Mouse (Mus musculus): ENCODE measurements around the gene Sox2. TPM values are rescaled to one million over a fixed set of nuclear protein-coding genes. Genes with fewer than 3 reads are reported as not detected.

Sox2 gene
- polyA plus RNA-seq, 1 experiment from 2014 or later: 4.1 TPM

GRCm38 (mm10) chr3:34656153-34656552 is 5.9 kb downstream of the Sox2 start:
- WGBS: 6% methylated on average over 3 of the region's 3 CpGs
- H3K9ac ChIP-seq: no peak overlapping the region
- no peak overlapping the region for H3K4me2 ChIP-seq
- ATAC-seq (ENCODE audit: borderline replicate concordance, extremely low read depth, low FRiP score, low TSS enrichment): no peak
- peaks cover 93% of the 10 kb centered on the region for H3K27me3 ChIP-seq
- no peak overlapping the region for H3K27ac ChIP-seq
- no peaks in the 10 kb centered on the region for H3K9me3 ChIP-seq
- no peaks in the 10 kb centered on the region for H3K36me3 ChIP-seq
- H3K4me3 ChIP-seq: no peak overlapping the region
- H3K4me1 ChIP-seq: peaks cover 1% of the 10 kb centered on the region; the same call in 1 of the 2 replicates

GRCm38 (mm10) chr3:34656813-34657700 is 6.9 kb downstream of the Sox2 start:
- Histone ChIP-seq H3K4me1 (no peaks in the 10 kb centered on the region), H3K9ac (no peak overlapping the region), H3K27ac (no peak overlapping the region), H3K4me2 (no peak overlapping the region), H3K36me3 (no peaks in the 10 kb centered on the region), H3K4me3 (no peak overlapping the region), H3K9me3 (no peaks in the 10 kb centered on the region), H3K27me3 (peaks cover 98% of the 10 kb centered on the region)
- WGBS: 8% methylated on average over 23 of the region's 23 CpGs
- no peak for ATAC-seq (ENCODE audit: borderline replicate concordance, extremely low read depth, low FRiP score, low TSS enrichment)

- H3K9me3 ChIP-seq: no peaks in the 10 kb centered on the region
- no peak overlapping the region for H3K4me2 ChIP-seq
- no peaks in the 10 kb centered on the region for H3K36me3 ChIP-seq
- H3K4me1 ChIP-seq: no peaks in the 10 kb centered on the region
- peaks cover 100% of the 10 kb centered on the region for H3K27me3 ChIP-seq
- 36% methylated on average over 2 of the region's 2 CpGs for WGBS
- no peak overlapping the region for H3K9ac ChIP-seq
- no peak overlapping the region for H3K27ac ChIP-seq
- no peak overlapping the region for H3K4me3 ChIP-seq
- no peak for ATAC-seq (ENCODE audit: borderline replicate concordance, extremely low read depth, low FRiP score, low TSS enrichment)
Measured at GRCm38 (mm10) chr3:34657701-34658090, 7.5 kb downstream of the Sox2 start.

- H3K36me3 ChIP-seq: no peaks in the 10 kb centered on the region
- ATAC-seq (ENCODE audit: borderline replicate concordance, extremely low read depth, low FRiP score, low TSS enrichment): no peak
- peaks cover 100% of the 10 kb centered on the region for H3K27me3 ChIP-seq
- H3K9ac ChIP-seq: no peak overlapping the region
- no peaks in the 10 kb centered on the region for H3K4me1 ChIP-seq
- no peak overlapping the region for H3K27ac ChIP-seq
- WGBS: 52% methylated on average over 7 of the region's 7 CpGs
- no peaks in the 10 kb centered on the region for H3K9me3 ChIP-seq
- no peak overlapping the region for H3K4me2 ChIP-seq
- H3K4me3 ChIP-seq: no peak overlapping the region
Measured at GRCm38 (mm10) chr3:34658241-34658965, 8.2 kb downstream of the Sox2 start.

- no peak for ATAC-seq (ENCODE audit: borderline replicate concordance, extremely low read depth, low FRiP score, low TSS enrichment)
- Histone ChIP-seq H3K36me3 (no peaks in the 10 kb centered on the region), H3K4me3 (no peak overlapping the region), H3K4me1 (peaks cover 5% of the 10 kb centered on the region), H3K9ac (no peak overlapping the region), H3K27me3 (peaks cover 100% of the 10 kb centered on the region), H3K4me2 (no peak overlapping the region), H3K27ac (no peak overlapping the region), H3K9me3 (no peaks in the 10 kb centered on the region)
- WGBS: 46% methylated on average over 8 of the region's 8 CpGs
Measured at GRCm38 (mm10) chr3:34658966-34659535, 8.8 kb downstream of the Sox2 start.

- Histone ChIP-seq H3K4me2 (no peak overlapping the region), H3K36me3 (no peaks in the 10 kb centered on the region), H3K4me3 (no peak overlapping the region), H3K9ac (no peak overlapping the region), H3K4me1 (peaks cover 13% of the 10 kb centered on the region), H3K9me3 (no peaks in the 10 kb centered on the region), H3K27ac (no peak overlapping the region), H3K27me3 (peaks cover 100% of the 10 kb centered on the region)
- ATAC-seq (ENCODE audit: borderline replicate concordance, extremely low read depth, low FRiP score, low TSS enrichment): no peak
- WGBS: 6% methylated on average over 6 of the region's 6 CpGs
Measured at GRCm38 (mm10) chr3:34659861-34660260, 9.7 kb downstream of the Sox2 start.

GRCm38 (mm10) chr3:34660542-34661290 is 10.5 kb downstream of the Sox2 start:
- H3K9ac ChIP-seq: no peak overlapping the region
- no peaks in the 10 kb centered on the region for H3K9me3 ChIP-seq
- H3K27ac ChIP-seq: no peak overlapping the region
- no peaks in the 10 kb centered on the region for H3K36me3 ChIP-seq
- 7% methylated on average over 14 of the region's 14 CpGs for WGBS
- H3K27me3 ChIP-seq: peaks cover 100% of the 10 kb centered on the region
- no peak for ATAC-seq (ENCODE audit: borderline replicate concordance, extremely low read depth, low FRiP score, low TSS enrichment)
- no peak overlapping the region for H3K4me3 ChIP-seq
- H3K4me1 ChIP-seq: peaks cover 17% of the 10 kb centered on the region
- H3K4me2 ChIP-seq: no peak overlapping the region

- 5% methylated on average over 31 of the region's 32 CpGs for WGBS
- no peak overlapping the region for H3K4me3 ChIP-seq
- no peak overlapping the region for H3K27ac ChIP-seq
- H3K9ac ChIP-seq: no peak overlapping the region
- ATAC-seq (ENCODE audit: borderline replicate concordance, extremely low read depth, low FRiP score, low TSS enrichment): no peak
- H3K9me3 ChIP-seq: no peaks in the 10 kb centered on the region
- H3K4me2 ChIP-seq: no peak overlapping the region
- H3K27me3 ChIP-seq: peaks cover 100% of the 10 kb centered on the region
- no peaks in the 10 kb centered on the region for H3K36me3 ChIP-seq
- H3K4me1 ChIP-seq: peaks cover 17% of the 10 kb centered on the region
Measured at GRCm38 (mm10) chr3:34661341-34662007, 11.3 kb downstream of the Sox2 start.

GRCm38 (mm10) chr3:34662008-34662711 is 12.0 kb downstream of the Sox2 start:
- H3K36me3 ChIP-seq: no peaks in the 10 kb centered on the region
- peaks cover 100% of the 10 kb centered on the region for H3K27me3 ChIP-seq
- no peak overlapping the region for H3K27ac ChIP-seq
- ATAC-seq (ENCODE audit: borderline replicate concordance, extremely low read depth, low FRiP score, low TSS enrichment): no peak
- 7% methylated on average over 15 of the region's 15 CpGs for WGBS
- H3K9me3 ChIP-seq: no peaks in the 10 kb centered on the region
- no peak overlapping the region for H3K4me3 ChIP-seq
- no peak overlapping the region for H3K4me2 ChIP-seq
- no peak overlapping the region for H3K9ac ChIP-seq
- peaks cover 17% of the 10 kb centered on the region for H3K4me1 ChIP-seq

GRCm38 (mm10) chr3:34662712-34663655 is 12.8 kb downstream of the Sox2 start:
- Histone ChIP-seq H3K27me3 (peaks cover 100% of the 10 kb centered on the region), H3K9ac (no peak overlapping the region), H3K27ac (no peak overlapping the region), H3K4me2 (peak overlapping the region; percentile 49), H3K4me1 (peaks cover 17% of the 10 kb centered on the region), H3K36me3 (no peaks in the 10 kb centered on the region), H3K4me3 (peak overlapping the region; percentile 34), H3K9me3 (no peaks in the 10 kb centered on the region)
- no peak for ATAC-seq (ENCODE audit: borderline replicate concordance, extremely low read depth, low FRiP score, low TSS enrichment)
- WGBS: 1% methylated on average over 53 of the region's 53 CpGs

Measured in lung, embryonic 15.5 days (tissue).